Mouse (Mus musculus): Measurements from ENCODE around the gene Tedc2. TPM values are rescaled to one million over a fixed set of nuclear protein-coding genes. Genes with fewer than 3 reads are reported as not detected.

The Tedc2 gene
- polyA plus RNA-seq, 1 experiment from 2014 or later, result 11.0 TPM

- ATAC-seq, result no peak
- under 1% methylated on average over 32 of the region's 32 CpGs for WGBS
- H3K27me3 ChIP-seq (replicated peaks; ENCODE audit: control insufficient read depth, insufficient read depth, low read length), result no peaks in the 10 kb centered on the region
- H3K4me1 ChIP-seq (ENCODE audit: control insufficient read depth, insufficient read depth, low read length), result peaks cover 6% of the 10 kb centered on the region; the same call in 1 of the 2 replicates
- no peak for DNase-seq (ENCODE audit: low spot score)
- peaks cover 26% of the 10 kb centered on the region for H3K36me3 ChIP-seq (ENCODE audit: control insufficient read depth, insufficient read depth, low read length)
- H3K9me3 ChIP-seq (replicated peaks; ENCODE audit: control insufficient read depth, low read length), result no peaks in the 10 kb centered on the region
- peak overlapping the region; percentile 76 for H3K4me3 ChIP-seq (ENCODE audit: low read depth, low read length)
- H3K4me2 ChIP-seq (ENCODE audit: low read length), result peak overlapping the region; percentile 62
- no peak overlapping the region for H3K27ac ChIP-seq (ENCODE audit: low read depth, low read length)
- peak overlapping the region; percentile 82 for H3K9ac ChIP-seq (ENCODE audit: low read length)
These were observed 30.3 kb upstream of the Tedc2 start for GRCm38 (mm10) chr17:24250988-24251319.

- Histone ChIP-seq H3K4me1 (ENCODE audit: control insufficient read depth, insufficient read depth, low read length) (peaks cover 6% of the 10 kb centered on the region; the same call in 1 of the 2 replicates), H3K36me3 (ENCODE audit: control insufficient read depth, insufficient read depth, low read length) (peaks cover 43% of the 10 kb centered on the region), H3K9ac (ENCODE audit: low read length) (no peak overlapping the region), H3K4me2 (ENCODE audit: low read length) (no peak overlapping the region), H3K9me3 (replicated peaks; ENCODE audit: control insufficient read depth, low read length) (no peaks in the 10 kb centered on the region), H3K27ac (ENCODE audit: low read depth, low read length) (no peak overlapping the region), H3K4me3 (ENCODE audit: low read depth, low read length) (no peak overlapping the region), H3K27me3 (replicated peaks; ENCODE audit: control insufficient read depth, insufficient read depth, low read length) (no peaks in the 10 kb centered on the region)
- DNase-seq (ENCODE audit: low spot score) (no peak), ATAC-seq (no peak)
- 96% methylated on average over 2 of the region's 2 CpGs for WGBS
These were observed 28.0 kb upstream of the Tedc2 start for GRCm38 (mm10) chr17:24248641-24249040.

GRCm38 (mm10) chr17:24244061-24244460 lies 23.4 kb upstream of the Tedc2 start:
- 98% methylated on average over 8 of the region's 8 CpGs for WGBS

GRCm38 (mm10) chr17:24243311-24243969 lies 22.8 kb upstream of the Tedc2 start:
- H3K9ac ChIP-seq (ENCODE audit: low read length), result no peak overlapping the region
- H3K4me1 ChIP-seq (ENCODE audit: control insufficient read depth, insufficient read depth, low read length), result no peaks in the 10 kb centered on the region
- 88% methylated on average over 4 of the region's 4 CpGs for WGBS
- ATAC-seq (no peak), DNase-seq (ENCODE audit: low spot score) (peak; percentile 26)
- no peak overlapping the region for H3K4me3 ChIP-seq (ENCODE audit: low read depth, low read length)
- no peak overlapping the region for H3K4me2 ChIP-seq (ENCODE audit: low read length)
- peaks cover 88% of the 10 kb centered on the region for H3K36me3 ChIP-seq (ENCODE audit: control insufficient read depth, insufficient read depth, low read length)
- H3K27ac ChIP-seq (ENCODE audit: low read depth, low read length), result no peak overlapping the region
- no peaks in the 10 kb centered on the region for H3K9me3 ChIP-seq (replicated peaks; ENCODE audit: control insufficient read depth, low read length)
- no peaks in the 10 kb centered on the region for H3K27me3 ChIP-seq (replicated peaks; ENCODE audit: control insufficient read depth, insufficient read depth, low read length)

More at GRCm38 (mm10) chr17:24244061-24244460, 23.4 kb upstream of the Tedc2 start:
- ATAC-seq (no peak), DNase-seq (ENCODE audit: low spot score) (no peak)
- Histone ChIP-seq H3K27me3 (replicated peaks; ENCODE audit: control insufficient read depth, insufficient read depth, low read length) (no peaks in the 10 kb centered on the region), H3K9ac (ENCODE audit: low read length) (no peak overlapping the region), H3K4me3 (ENCODE audit: low read depth, low read length) (no peak overlapping the region), H3K36me3 (ENCODE audit: control insufficient read depth, insufficient read depth, low read length) (peaks cover 87% of the 10 kb centered on the region), H3K4me2 (ENCODE audit: low read length) (no peak overlapping the region), H3K4me1 (ENCODE audit: control insufficient read depth, insufficient read depth, low read length) (no peaks in the 10 kb centered on the region), H3K9me3 (replicated peaks; ENCODE audit: control insufficient read depth, low read length) (no peaks in the 10 kb centered on the region), H3K27ac (ENCODE audit: low read depth, low read length) (no peak overlapping the region)

GRCm38 (mm10) chr17:24236921-24237320 lies 16.3 kb upstream of the Tedc2 start:
- Histone ChIP-seq H3K36me3 (ENCODE audit: control insufficient read depth, insufficient read depth, low read length) (peaks cover 97% of the 10 kb centered on the region), H3K27ac (ENCODE audit: low read depth, low read length) (no peak overlapping the region), H3K4me3 (ENCODE audit: low read depth, low read length) (no peak overlapping the region), H3K4me1 (ENCODE audit: control insufficient read depth, insufficient read depth, low read length) (no peaks in the 10 kb centered on the region), H3K4me2 (ENCODE audit: low read length) (no peak overlapping the region), H3K9ac (ENCODE audit: low read length) (no peak overlapping the region), H3K27me3 (replicated peaks; ENCODE audit: control insufficient read depth, insufficient read depth, low read length) (no peaks in the 10 kb centered on the region), H3K9me3 (replicated peaks; ENCODE audit: control insufficient read depth, low read length) (no peaks in the 10 kb centered on the region)
- no peak for ATAC-seq
- no peak for DNase-seq (ENCODE audit: low spot score)
- 94% methylated on average over 7 of the region's 7 CpGs for WGBS

- 97% methylated on average over 1 of the region's 1 CpGs for WGBS
- H3K36me3 ChIP-seq (ENCODE audit: control insufficient read depth, insufficient read depth, low read length), result peaks cover 96% of the 10 kb centered on the region
- no peaks in the 10 kb centered on the region for H3K4me1 ChIP-seq (ENCODE audit: control insufficient read depth, insufficient read depth, low read length)
These were observed 15.8 kb upstream of the Tedc2 start for GRCm38 (mm10) chr17:24236479-24236878.

GRCm38 (mm10) chr17:24227941-24228340 lies 7.3 kb upstream of the Tedc2 start:
- 90% methylated on average over 7 of the region's 7 CpGs for WGBS
- no peak overlapping the region for H3K4me2 ChIP-seq (ENCODE audit: low read length)
- peaks cover 97% of the 10 kb centered on the region for H3K36me3 ChIP-seq (ENCODE audit: control insufficient read depth, insufficient read depth, low read length)
- no peaks in the 10 kb centered on the region for H3K27me3 ChIP-seq (replicated peaks; ENCODE audit: control insufficient read depth, insufficient read depth, low read length)
- H3K4me3 ChIP-seq (ENCODE audit: low read depth, low read length), result no peak overlapping the region
- H3K9ac ChIP-seq (ENCODE audit: low read length), result no peak overlapping the region
- ATAC-seq (no peak), DNase-seq (ENCODE audit: low spot score) (no peak)
- no peaks in the 10 kb centered on the region for H3K9me3 ChIP-seq (replicated peaks; ENCODE audit: control insufficient read depth, low read length)
- no peaks in the 10 kb centered on the region for H3K4me1 ChIP-seq (ENCODE audit: control insufficient read depth, insufficient read depth, low read length)
- no peak overlapping the region for H3K27ac ChIP-seq (ENCODE audit: low read depth, low read length)

More at GRCm38 (mm10) chr17:24236479-24236878, 15.8 kb upstream of the Tedc2 start:
- Histone ChIP-seq H3K9me3 (replicated peaks; ENCODE audit: control insufficient read depth, low read length) (no peaks in the 10 kb centered on the region), H3K27ac (ENCODE audit: low read depth, low read length) (no peak overlapping the region), H3K27me3 (replicated peaks; ENCODE audit: control insufficient read depth, insufficient read depth, low read length) (no peaks in the 10 kb centered on the region), H3K9ac (ENCODE audit: low read length) (no peak overlapping the region), H3K4me2 (ENCODE audit: low read length) (no peak overlapping the region), H3K4me3 (ENCODE audit: low read depth, low read length) (no peak overlapping the region)
- DNase-seq (ENCODE audit: low spot score) (no peak), ATAC-seq (no peak)

GRCm38 (mm10) chr17:24226721-24227120 lies 6.1 kb upstream of the Tedc2 start:
- no peak overlapping the region for H3K4me3 ChIP-seq (ENCODE audit: low read depth, low read length)
- no peaks in the 10 kb centered on the region for H3K9me3 ChIP-seq (replicated peaks; ENCODE audit: control insufficient read depth, low read length)
- H3K36me3 ChIP-seq (ENCODE audit: control insufficient read depth, insufficient read depth, low read length), result peaks cover 89% of the 10 kb centered on the region
- no peak for ATAC-seq
- WGBS, result 94% methylated on average over 8 of the region's 8 CpGs
- H3K27me3 ChIP-seq (replicated peaks; ENCODE audit: control insufficient read depth, insufficient read depth, low read length), result no peaks in the 10 kb centered on the region
- H3K4me1 ChIP-seq (ENCODE audit: control insufficient read depth, insufficient read depth, low read length), result no peaks in the 10 kb centered on the region
- no peak overlapping the region for H3K27ac ChIP-seq (ENCODE audit: low read depth, low read length)
- no peak overlapping the region for H3K9ac ChIP-seq (ENCODE audit: low read length)
- DNase-seq (ENCODE audit: low spot score), result no peak
- H3K4me2 ChIP-seq (ENCODE audit: low read length), result no peak overlapping the region

- Histone ChIP-seq H3K27ac (ENCODE audit: low read depth, low read length) (no peak overlapping the region), H3K36me3 (ENCODE audit: control insufficient read depth, insufficient read depth, low read length) (peaks cover 81% of the 10 kb centered on the region), H3K4me2 (ENCODE audit: low read length) (no peak overlapping the region), H3K4me3 (ENCODE audit: low read depth, low read length) (no peak overlapping the region), H3K27me3 (replicated peaks; ENCODE audit: control insufficient read depth, insufficient read depth, low read length) (no peaks in the 10 kb centered on the region), H3K4me1 (ENCODE audit: control insufficient read depth, insufficient read depth, low read length) (0 out of 2 replicates have a peak, but pooled peaks cover 3% of the 10 kb centered on the region), H3K9ac (ENCODE audit: low read length) (no peak overlapping the region), H3K9me3 (replicated peaks; ENCODE audit: control insufficient read depth, low read length) (no peaks in the 10 kb centered on the region)
- ATAC-seq (no peak), DNase-seq (ENCODE audit: low spot score) (no peak)
- 89% methylated on average over 5 of the region's 5 CpGs for WGBS
These were observed 5.2 kb upstream of the Tedc2 start for GRCm38 (mm10) chr17:24225851-24226250.

Measured in forebrain, embryonic 14.5 days (tissue).